Mouse (Mus musculus) forebrain, embryonic 10.5 days (tissue): ENCODE measurements at regions not wholly inside any gene's neighbourhood (a gene's known extent, or its start where the extent isn't known, plus 50 kb on each side); places are given as distances from the start of the nearest gene placed in this dataset.

Source experiments
- DNase-seq: peaks from one replicate; pipeline ENCODE4 v3.0.0-alpha.2; 2017; ENCODE audit warnings: low spot score; ENCODE audit errors: extremely low spot score
- H3K27ac ChIP-seq: fragments of 300-500 bp; sonication (generic); 2 replicates; pipeline ENCODE4 v1.5.1; 2016; ENCODE audit warnings: mild to moderate bottlenecking
- H3K27me3 ChIP-seq: fragments of 300-500 bp; sonication (generic); 2 replicates; pipeline ENCODE4 v1.6.1; 2016; ENCODE audit warnings: mild to moderate bottlenecking; ENCODE audit not compliant: poor library complexity, severe bottlenecking
- H3K36me3 ChIP-seq: fragments of 300-500 bp; sonication (generic); replicated peaks from 2 replicates; pipeline ENCODE4 v1.6.1; 2016; ENCODE audit warnings: mild to moderate bottlenecking, moderate library complexity
- H3K4me1 ChIP-seq: fragments of 300-500 bp; sonication (generic); 2 replicates; pipeline ENCODE4 v1.6.1; 2016
- H3K4me3 ChIP-seq: fragments of 300-500 bp; sonication (generic); 2 replicates; pipeline ENCODE4 v1.5.1; 2016; ENCODE audit warnings: mild to moderate bottlenecking, moderate library complexity
- H3K9me3 ChIP-seq: fragments of 300-500 bp; sonication (generic); 2 replicates; pipeline ENCODE4 v1.6.1; 2016; ENCODE audit warnings: mild to moderate bottlenecking, moderate library complexity
- WGBS: fragments of 180-500 bp; shearing (Covaris S2); methylation state at CpG from one replicate; pipeline ENCODE4 v1.1.7; 2016; 5-methylcytosine and 5-hydroxymethylcytosine counted together

DNA sequence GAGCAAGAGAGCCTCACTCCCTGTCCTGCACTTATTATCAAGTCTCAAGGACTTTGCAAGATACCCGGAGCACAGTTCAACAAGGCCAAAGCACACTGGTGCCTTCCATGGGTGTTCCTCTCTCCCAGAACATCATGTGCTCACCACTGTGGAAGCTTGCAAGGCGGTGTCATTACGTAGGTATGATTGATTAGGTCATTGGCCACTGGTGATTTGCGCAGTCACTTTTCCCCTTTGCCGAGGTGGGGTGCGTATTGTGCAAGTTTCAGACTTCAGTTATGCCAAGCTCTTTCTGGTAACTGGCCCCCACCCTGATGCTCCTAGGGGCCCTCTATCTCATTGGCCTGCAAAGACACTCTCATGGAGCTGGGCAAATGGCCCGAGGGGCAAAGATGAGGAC is 98.3 kb upstream of the Errfi1 start:
- H3K27me3 ChIP-seq, result no peaks in the 10 kb centered on the region
- no peaks in the 10 kb centered on the region for H3K9me3 ChIP-seq
- no peaks in the 10 kb centered on the region for H3K36me3 ChIP-seq
- WGBS, result 97% methylated on average over 7 of the region's 7 CpGs
- no peak for DNase-seq
- H3K27ac ChIP-seq, result no peak overlapping the region
- H3K4me1 ChIP-seq, result peaks cover 42% of the 10 kb centered on the region
- no peak overlapping the region for H3K4me3 ChIP-seq

DNA sequence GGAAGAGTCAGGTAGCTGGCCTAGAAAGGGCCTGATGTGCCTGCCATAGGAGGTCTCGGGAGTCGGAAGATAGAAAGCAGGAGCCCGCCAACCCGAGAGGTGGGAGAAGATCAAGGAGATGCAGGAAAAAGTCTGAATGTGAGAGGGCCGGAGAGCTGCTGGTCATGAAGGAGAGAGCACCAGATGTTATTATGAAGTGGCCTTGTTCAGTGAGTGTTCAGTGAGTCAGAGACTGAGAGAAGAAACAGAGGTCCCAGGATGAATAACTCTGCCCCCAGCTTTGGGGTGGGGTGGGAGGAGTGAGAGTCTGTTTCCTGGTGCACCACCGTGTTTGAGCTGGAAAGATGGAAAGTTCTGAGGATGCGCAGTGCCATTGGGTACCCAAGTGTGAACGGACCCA is 100.2 kb upstream of the Slc45a1 start:
- Histone ChIP-seq H3K36me3 (no peaks in the 10 kb centered on the region), H3K27me3 (no peaks in the 10 kb centered on the region), H3K27ac (no peak overlapping the region), H3K4me3 (no peak overlapping the region), H3K9me3 (no peaks in the 10 kb centered on the region), H3K4me1 (peaks cover 26% of the 10 kb centered on the region)
- DNase-seq, result no peak
- WGBS, result 92% methylated on average over 8 of the region's 8 CpGs

DNA sequence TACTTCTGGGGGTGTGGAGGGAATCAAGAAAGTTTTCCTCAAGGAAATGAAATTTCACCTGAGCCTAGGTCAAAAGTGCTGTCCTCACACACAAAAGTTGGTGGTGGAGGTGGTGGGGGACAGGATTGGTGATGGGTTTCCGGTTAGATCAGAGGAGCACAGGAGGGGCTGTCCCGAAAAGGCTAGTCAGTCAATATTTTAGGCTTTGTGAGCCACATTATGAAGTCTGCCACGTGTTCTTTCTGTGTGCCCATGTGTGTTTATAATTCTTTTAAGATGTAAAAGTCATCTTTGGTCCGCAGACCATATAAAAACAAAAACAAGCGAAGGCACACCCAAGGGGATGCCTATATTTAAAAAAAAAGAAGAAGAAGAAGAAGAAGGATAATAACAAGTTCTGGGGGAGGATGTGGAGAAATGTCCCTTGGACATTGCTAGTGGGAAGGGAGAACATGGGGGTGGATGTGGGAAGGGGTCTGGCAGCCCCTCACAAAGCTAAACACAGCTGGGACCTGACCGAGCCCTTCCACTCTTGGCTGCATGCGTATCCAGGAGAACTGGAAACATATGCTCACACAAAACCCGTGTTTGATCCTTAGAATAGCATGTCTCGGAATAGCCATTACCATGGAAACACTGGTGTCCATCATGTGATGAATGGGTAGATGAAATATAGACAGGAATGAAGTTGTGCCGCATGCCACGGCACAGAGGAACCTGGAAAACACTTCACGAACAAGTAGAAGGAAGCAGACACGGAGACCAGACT is 98.7 kb upstream of the Slc45a1 start:
- WGBS, result 84% methylated on average over 13 of the region's 13 CpGs
- Histone ChIP-seq H3K4me3 (no peak overlapping the region), H3K27me3 (no peaks in the 10 kb centered on the region), H3K27ac (peak overlapping the region; percentile 51; the same call in 1 of the 2 replicates), H3K36me3 (no peaks in the 10 kb centered on the region), H3K4me1 (peaks cover 33% of the 10 kb centered on the region), H3K9me3 (no peaks in the 10 kb centered on the region)
- DNase-seq, result no peak

DNA sequence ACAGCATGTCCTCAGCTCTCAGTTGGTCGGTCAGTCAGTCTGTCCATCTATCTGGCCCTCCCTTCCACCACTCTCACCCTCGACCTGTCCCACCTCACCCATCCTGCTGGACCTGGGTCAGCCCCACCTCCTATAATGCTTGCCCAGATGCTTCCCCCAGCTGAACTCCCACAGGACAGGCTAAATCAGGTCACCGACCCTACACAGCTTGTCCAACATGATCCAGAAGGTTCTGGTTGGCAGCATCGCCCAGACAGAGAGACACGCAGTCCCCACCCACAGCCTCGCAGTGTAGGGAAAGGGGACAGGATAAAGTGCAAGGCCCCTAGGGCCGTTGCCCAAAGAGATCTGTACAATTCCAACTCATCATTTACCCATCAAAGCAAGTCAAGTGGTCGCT is 97.1 kb upstream of the Slc45a1 start:
- Histone ChIP-seq H3K27me3 (no peaks in the 10 kb centered on the region), H3K9me3 (no peaks in the 10 kb centered on the region), H3K4me3 (no peak overlapping the region), H3K27ac (peak overlapping the region; percentile 35; the same call in 1 of the 2 replicates), H3K4me1 (peaks cover 40% of the 10 kb centered on the region), H3K36me3 (no peaks in the 10 kb centered on the region)
- no peak for DNase-seq
- 85% methylated on average over 8 of the region's 8 CpGs for WGBS

DNA sequence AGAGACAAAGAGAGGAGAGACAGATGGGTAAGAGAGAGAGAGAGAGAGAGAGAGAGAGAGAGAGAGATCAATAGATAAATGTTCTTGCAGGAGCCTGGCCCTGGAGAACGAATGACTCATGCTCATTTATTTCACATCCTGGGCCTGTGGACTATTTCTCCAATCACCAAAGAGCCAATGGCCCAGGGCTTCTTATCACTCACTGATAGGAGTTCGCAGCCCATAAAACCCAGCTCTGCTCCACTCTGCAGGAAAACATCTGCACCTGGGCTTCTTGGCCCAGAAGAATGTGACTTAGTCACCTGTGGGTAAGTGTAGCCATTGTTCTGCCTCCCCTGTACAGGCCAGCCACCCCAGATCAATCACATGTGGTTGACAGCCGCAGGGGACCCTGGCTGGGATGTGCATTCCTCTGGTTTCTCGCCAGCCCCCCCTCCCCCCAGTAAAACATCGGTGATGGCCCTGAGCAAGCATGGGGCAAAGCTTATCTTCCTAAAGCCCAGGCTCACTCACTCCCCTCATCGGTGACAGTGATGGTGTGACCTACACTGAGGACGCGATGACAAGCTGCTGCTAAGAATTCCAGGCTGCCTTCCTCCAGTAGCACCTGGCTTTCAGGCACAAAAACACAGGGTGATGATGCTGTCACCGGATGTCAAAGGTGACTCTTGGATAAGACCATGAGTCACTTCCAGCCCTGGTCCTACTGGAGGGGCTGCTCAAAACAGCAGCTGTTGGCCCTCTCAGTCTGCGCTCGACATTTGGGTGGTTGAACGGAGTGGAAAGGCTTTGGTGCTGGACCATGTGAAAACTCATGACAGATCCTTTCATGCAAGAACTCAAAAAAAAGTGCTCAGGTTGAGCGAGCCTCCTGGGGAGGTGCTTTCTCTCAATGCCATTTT is 96.4 kb upstream of the Slc45a1 start:
- no peaks in the 10 kb centered on the region for H3K36me3 ChIP-seq
- peaks cover 47% of the 10 kb centered on the region for H3K4me1 ChIP-seq
- H3K27ac ChIP-seq, result 0 out of 2 replicates have a peak overlapping the region, but pooled peaks have one; percentile 35
- H3K27me3 ChIP-seq, result no peaks in the 10 kb centered on the region
- no peak overlapping the region for H3K4me3 ChIP-seq
- no peaks in the 10 kb centered on the region for H3K9me3 ChIP-seq
- 80% methylated on average over 13 of the region's 13 CpGs for WGBS
- no peak for DNase-seq

DNA sequence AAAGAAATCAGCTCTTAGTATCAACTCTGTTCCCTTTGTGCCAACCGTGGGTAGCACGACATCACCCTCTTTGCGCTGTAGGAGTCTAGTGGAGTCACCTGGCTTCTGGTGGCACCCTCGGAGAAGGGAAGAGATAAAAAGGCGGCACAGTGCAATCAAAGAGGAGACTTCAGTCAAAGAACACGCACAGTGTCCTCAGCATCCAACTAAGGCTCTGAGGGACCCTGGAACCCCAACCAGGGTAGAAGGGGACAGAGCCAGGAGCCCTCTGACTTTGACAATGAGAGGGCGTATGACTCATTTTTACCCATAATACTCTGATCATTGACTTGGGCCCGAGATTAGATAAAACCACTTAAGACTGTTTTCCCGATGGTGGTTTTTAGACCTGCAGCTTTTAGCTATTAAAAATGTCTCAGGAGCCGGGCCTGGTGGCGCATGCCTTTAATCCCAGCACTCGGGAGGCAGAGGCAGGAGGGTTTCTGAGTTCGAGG is 94.5 kb upstream of the Slc45a1 start:
- no peaks in the 10 kb centered on the region for H3K9me3 ChIP-seq
- no peak for DNase-seq
- H3K4me3 ChIP-seq, result no peak overlapping the region
- no peaks in the 10 kb centered on the region for H3K36me3 ChIP-seq
- WGBS, result 91% methylated on average over 13 of the region's 13 CpGs
- no peaks in the 10 kb centered on the region for H3K27me3 ChIP-seq
- peak overlapping the region; percentile 75 for H3K27ac ChIP-seq
- H3K4me1 ChIP-seq, result peaks cover 54% of the 10 kb centered on the region

DNA sequence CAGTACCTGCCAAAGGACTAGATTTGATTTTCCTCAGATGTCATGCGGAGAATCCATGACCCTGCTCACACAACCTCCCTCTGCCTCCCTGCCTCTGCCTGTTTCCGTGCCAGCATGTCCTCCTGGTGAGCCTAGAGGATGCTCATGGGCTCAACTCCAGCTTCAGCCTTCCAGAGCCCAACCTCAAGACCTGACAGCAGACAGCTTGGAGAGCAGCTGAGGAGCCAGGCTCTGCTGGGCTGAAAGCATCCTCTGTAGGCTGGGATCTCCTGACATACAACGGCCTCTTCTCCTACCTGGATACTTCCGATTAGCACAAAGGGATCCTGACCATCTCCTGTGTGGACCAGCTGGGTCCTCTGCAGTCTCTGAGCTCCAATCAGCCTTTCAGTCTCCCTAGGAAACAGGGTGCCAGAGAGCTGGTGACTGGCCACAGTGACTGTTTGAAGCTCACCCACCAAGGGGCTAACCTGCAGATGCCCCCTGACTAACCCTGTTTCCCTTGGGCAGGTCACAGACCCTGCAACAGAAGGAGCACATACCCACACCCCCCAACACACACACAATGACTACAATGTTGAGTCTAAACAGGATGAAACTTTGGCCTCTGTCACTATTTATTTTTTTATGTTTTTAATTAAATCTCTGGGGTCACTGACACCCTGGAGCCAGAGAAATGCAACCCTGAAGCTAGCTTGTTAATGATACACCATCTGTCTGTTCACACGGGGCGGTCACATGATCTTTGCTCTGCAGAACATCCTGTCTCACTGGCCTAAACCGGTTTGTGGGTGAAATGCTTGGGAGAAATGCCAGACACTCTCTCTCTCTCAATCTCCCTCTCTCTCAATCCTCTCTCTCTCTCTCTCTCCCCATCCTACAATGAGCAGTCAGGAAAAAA is 93.8 kb upstream of the Slc45a1 start:
- Histone ChIP-seq H3K9me3 (no peaks in the 10 kb centered on the region), H3K27ac (peak overlapping the region; percentile 75), H3K27me3 (no peaks in the 10 kb centered on the region), H3K4me3 (no peak overlapping the region), H3K36me3 (no peaks in the 10 kb centered on the region), H3K4me1 (peaks cover 47% of the 10 kb centered on the region)
- no peak for DNase-seq
- WGBS, result 66% methylated on average over 7 of the region's 7 CpGs

DNA sequence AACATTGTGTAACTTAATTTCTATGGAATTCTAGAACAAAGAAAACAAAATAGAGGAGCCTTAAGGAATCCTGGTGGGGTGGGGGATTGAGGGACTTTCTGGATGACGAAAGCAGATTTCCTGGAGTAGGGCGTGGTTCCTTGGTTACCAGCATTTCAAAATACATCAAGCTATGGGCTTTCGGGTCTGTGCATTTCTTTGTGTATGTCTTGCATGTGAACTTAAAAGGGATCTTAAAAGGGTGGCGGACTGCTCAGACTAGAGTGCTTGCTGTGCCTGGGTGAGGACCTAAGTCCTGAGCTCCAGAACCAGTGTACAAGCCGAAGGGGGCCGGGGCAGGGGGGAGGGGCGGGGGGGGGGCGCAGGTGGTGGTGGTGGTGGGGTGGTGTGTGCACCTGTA is 91.5 kb upstream of the Slc45a1 start:
- Histone ChIP-seq H3K27ac (peak overlapping the region; percentile 48), H3K27me3 (no peaks in the 10 kb centered on the region), H3K9me3 (no peaks in the 10 kb centered on the region), H3K4me3 (no peak overlapping the region), H3K4me1 (peaks cover 41% of the 10 kb centered on the region), H3K36me3 (no peaks in the 10 kb centered on the region)
- WGBS, result 76% methylated on average over 8 of the region's 8 CpGs
- no peak for DNase-seq

DNA sequence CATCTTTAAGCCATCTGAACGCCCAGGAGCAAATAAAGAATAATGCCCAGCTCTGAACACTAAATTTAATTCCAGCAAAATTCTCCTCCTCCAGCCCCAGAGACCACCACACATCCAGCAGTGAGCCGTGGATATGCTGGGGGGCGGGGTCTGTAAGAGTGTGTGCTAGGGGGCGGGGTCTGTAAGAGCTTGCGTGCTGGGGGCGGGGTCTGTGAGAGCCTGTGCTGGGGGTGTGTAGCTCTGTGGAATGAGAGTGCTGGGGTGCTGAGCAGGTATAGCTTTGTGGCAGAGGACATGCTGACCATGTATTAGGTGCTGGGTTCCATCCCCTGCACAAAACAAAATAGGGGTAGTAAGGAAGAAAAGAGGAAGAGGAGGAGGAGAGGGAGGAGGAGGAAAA is 91.1 kb upstream of the Slc45a1 start:
- peak; percentile 31 for DNase-seq
- no peaks in the 10 kb centered on the region for H3K9me3 ChIP-seq
- H3K4me1 ChIP-seq, result peaks cover 37% of the 10 kb centered on the region
- H3K36me3 ChIP-seq, result no peaks in the 10 kb centered on the region
- no peaks in the 10 kb centered on the region for H3K27me3 ChIP-seq
- 31% methylated on average over 6 of the region's 6 CpGs for WGBS
- H3K27ac ChIP-seq, result 0 out of 2 replicates have a peak overlapping the region, but pooled peaks have one; percentile 48
- no peak overlapping the region for H3K4me3 ChIP-seq

DNA sequence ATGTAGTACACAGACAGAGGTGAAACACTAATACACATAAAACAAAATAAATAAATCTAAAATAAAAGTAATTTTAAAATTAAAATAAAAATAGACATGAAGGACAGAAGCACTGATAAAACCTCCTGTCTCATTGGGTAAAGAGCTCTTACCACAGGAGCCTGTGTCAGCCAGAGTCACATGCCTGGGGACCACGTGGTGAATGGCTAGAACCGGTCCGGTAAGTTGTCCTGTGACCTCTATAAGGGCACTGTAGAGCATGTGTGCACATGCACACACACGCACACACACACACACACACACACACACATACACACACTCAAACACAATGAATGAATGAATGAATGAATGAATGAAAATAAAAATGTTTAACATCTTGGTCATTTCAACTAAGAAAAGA is 89.8 kb upstream of the Slc45a1 start:
- Histone ChIP-seq H3K36me3 (no peaks in the 10 kb centered on the region), H3K27ac (no peak overlapping the region), H3K9me3 (no peaks in the 10 kb centered on the region), H3K4me1 (peaks cover 36% of the 10 kb centered on the region), H3K27me3 (no peaks in the 10 kb centered on the region), H3K4me3 (no peak overlapping the region)
- WGBS, result 89% methylated on average over 4 of the region's 4 CpGs
- DNase-seq, result no peak

DNA sequence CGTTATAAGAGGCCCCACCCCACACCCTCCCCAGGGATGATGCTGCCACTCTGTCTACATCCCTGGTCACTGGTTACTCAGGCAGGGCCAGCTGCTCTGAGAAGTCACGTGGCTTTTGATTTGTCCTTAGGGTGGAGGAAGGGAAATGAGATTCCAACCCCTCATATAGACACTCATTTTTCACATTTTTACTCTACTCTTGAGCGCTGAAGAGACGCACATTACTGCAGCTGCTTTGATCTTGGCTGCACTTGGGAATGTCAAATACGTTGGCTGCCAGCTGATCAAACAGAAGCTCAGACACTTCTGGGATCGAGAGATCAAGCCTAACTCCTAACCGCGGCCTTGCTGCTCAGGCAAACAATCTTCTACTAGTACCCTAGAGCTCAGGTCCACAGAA is 88.2 kb upstream of the Slc45a1 start:
- Histone ChIP-seq H3K36me3 (no peaks in the 10 kb centered on the region), H3K4me1 (peaks cover 22% of the 10 kb centered on the region), H3K9me3 (no peaks in the 10 kb centered on the region), H3K27me3 (peaks cover 8% of the 10 kb centered on the region), H3K27ac (no peak overlapping the region), H3K4me3 (no peak overlapping the region)
- 82% methylated on average over 8 of the region's 8 CpGs for WGBS
- DNase-seq, result no peak

DNA sequence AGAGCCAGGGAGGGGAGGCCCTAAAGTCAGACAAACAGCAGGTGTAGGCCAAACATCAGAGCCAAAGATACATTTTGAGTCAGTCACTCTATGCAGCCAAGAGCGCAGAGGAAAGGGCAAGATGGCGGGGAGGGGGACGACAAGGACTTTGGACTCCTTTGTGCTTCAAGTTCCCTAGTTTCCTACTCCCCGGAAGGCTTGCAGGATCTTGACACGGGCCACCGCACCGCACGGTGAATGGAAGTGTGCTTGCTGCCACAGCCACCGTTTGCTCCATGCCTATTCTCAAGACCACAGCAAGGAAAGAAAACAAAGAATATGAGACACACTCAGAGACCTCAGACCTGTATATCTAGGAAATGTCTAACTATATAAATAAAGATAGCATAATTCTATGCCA is 86.8 kb upstream of the Slc45a1 start:
- no peaks in the 10 kb centered on the region for H3K36me3 ChIP-seq
- DNase-seq, result no peak
- 83% methylated on average over 9 of the region's 9 CpGs for WGBS
- no peak overlapping the region for H3K4me3 ChIP-seq
- no peaks in the 10 kb centered on the region for H3K9me3 ChIP-seq
- H3K27ac ChIP-seq, result no peak overlapping the region
- H3K4me1 ChIP-seq, result peaks cover 17% of the 10 kb centered on the region
- H3K27me3 ChIP-seq, result peaks cover 22% of the 10 kb centered on the region
